19 mouse cellular contexts compared by ENCODE assay signal in genomic region chr6:143535265-143535664, GRCm38 (mm10).
A peak's percentile ranks its signal among the peaks of the same experiment; 100 is the strongest.
DNase-seq lines count a peak whose midpoint lies in the region; ATAC-seq and TF ChIP-seq lines count a peak whose summit lies in the region.
"Had no signal": no experiment of that assay in that cellular context is flagged by ENCODE, and none has a peak within 500 bp of the region (broad histone marks: within the 10 kb centered on the region; RNA-seq: fewer than 3 reads in every experiment).

No protein-coding gene starts in this region.

- ATAC-seq in embryonic facial prominence, embryonic 14.5 days (ENCODE audit: low read depth), result no peak; the same call in 1 of the 2 replicates
- no peak for ATAC-seq in midbrain, embryonic 11.5 days (ENCODE audit: low FRiP score)
- no peak for ATAC-seq in midbrain, embryonic 14.5 days (ENCODE audit: low FRiP score, low TSS enrichment)
- peak; percentile 96 for ATAC-seq in stomach, postnatal 0 days (ENCODE audit: low FRiP score, low TSS enrichment)
- ATAC-seq in heart, embryonic 12.5 days (ENCODE audit: insufficient number of reproducible peaks, low FRiP score), result no peak
- ATAC-seq: activated CD4-positive, CD25-positive, alpha-beta regulatory T cell, adult 4 months had no signal

- H3K9me3 ChIP-seq in embryonic facial prominence, embryonic 14.5 days (ENCODE audit: control insufficient read depth, low read length), result no peaks in the 10 kb centered on the region
- H3K9me3 ChIP-seq in embryonic facial prominence, embryonic 10.5 days, result no peaks in the 10 kb centered on the region
- H3K9me3 ChIP-seq in midbrain, embryonic 11.5 days (ENCODE audit: control insufficient read depth, low read length), result no peaks in the 10 kb centered on the region
- no peaks in the 10 kb centered on the region for H3K9me3 ChIP-seq in midbrain, embryonic 14.5 days (ENCODE audit: control insufficient read depth, low read length)
- no peaks in the 10 kb centered on the region for H3K9me3 ChIP-seq in stomach, postnatal 0 days (ENCODE audit: control insufficient read depth, low read length)
- H3K9me3 ChIP-seq in heart, embryonic 12.5 days (replicated peaks), result no peaks in the 10 kb centered on the region
- H3K9me3 ChIP-seq: heart, embryonic 15.5 days; limb, embryonic 12.5 days; lung, embryonic 15.5 days; midbrain, embryonic 10.5 days; neural tube, embryonic 12.5 days had no signal

- DNase-seq in embryonic facial prominence, embryonic 14.5 days (ENCODE audit: low spot score), result peak; percentile 7
- DNase-seq in embryonic facial prominence, embryonic 10.5 days (ENCODE audit: low spot score), result no peak
- peak; percentile 12 for DNase-seq in midbrain, embryonic 11.5 days (ENCODE audit: low spot score, missing footprints)
- no peak for DNase-seq in midbrain, embryonic 14.5 days
- peak; percentile 12 to 15 for DNase-seq in left cerebral cortex, postnatal 14 days (ENCODE audit: low spot score in 2 of 2)
- DNase-seq in stomach, postnatal 0 days (ENCODE audit: low spot score), result peak; percentile 60
- no peak for DNase-seq in gastrocnemius, adult 8-10 months (ENCODE audit: low spot score in 2 of 2)
- DNase-seq: cerebellum, adult 9-10 months; gastrocnemius, postnatal 10 days; kidney, adult 8-10 months; retina, postnatal 1 day had no signal

- no peak overlapping the region for H3K27ac ChIP-seq in embryonic facial prominence, embryonic 14.5 days (replicated peaks; ENCODE audit: low read depth, low read length)
- no peak overlapping the region for H3K27ac ChIP-seq in embryonic facial prominence, embryonic 10.5 days (replicated peaks)
- no peak overlapping the region for H3K27ac ChIP-seq in midbrain, embryonic 11.5 days (ENCODE audit: low read depth, low read length)
- H3K27ac ChIP-seq in midbrain, embryonic 14.5 days (replicated peaks; ENCODE audit: low read depth, low read length), result no peak overlapping the region
- no peak overlapping the region for H3K27ac ChIP-seq in stomach, postnatal 0 days (replicated peaks)
- no peak overlapping the region for H3K27ac ChIP-seq in heart, embryonic 12.5 days (ENCODE audit: poor library complexity, severe bottlenecking)
- H3K27ac ChIP-seq: heart, embryonic 15.5 days; hindbrain, embryonic 14.5 days; limb, embryonic 12.5 days; midbrain, embryonic 10.5 days; neural tube, embryonic 12.5 days had no signal

- no peak for TF ChIP-seq CTCF in stomach, postnatal 0 days (IDR thresholded peaks at IDR 0.05; ENCODE audit: low read depth)

- H3K4me2 ChIP-seq in embryonic facial prominence, embryonic 14.5 days (ENCODE audit: low read depth, low read length), result no peak overlapping the region
- no peak overlapping the region for H3K4me2 ChIP-seq in midbrain, embryonic 11.5 days
- H3K4me2 ChIP-seq in midbrain, embryonic 14.5 days (ENCODE audit: low read length), result no peak overlapping the region
- no peak overlapping the region for H3K4me2 ChIP-seq in stomach, postnatal 0 days (replicated peaks; ENCODE audit: low read depth)
- H3K4me2 ChIP-seq in heart, embryonic 12.5 days, result no peak overlapping the region
- H3K4me2 ChIP-seq: heart, embryonic 15.5 days; hindbrain, embryonic 14.5 days; limb, embryonic 12.5 days; neural tube, embryonic 12.5 days had no signal

- H3K4me1 ChIP-seq in embryonic facial prominence, embryonic 14.5 days (ENCODE audit: control insufficient read depth, insufficient read depth, low read length), result peaks cover 16% of the 10 kb centered on the region
- H3K4me1 ChIP-seq in embryonic facial prominence, embryonic 10.5 days, result peaks cover 30% of the 10 kb centered on the region
- no peaks in the 10 kb centered on the region for H3K4me1 ChIP-seq in midbrain, embryonic 11.5 days (ENCODE audit: control insufficient read depth, insufficient read depth, low read length)
- H3K4me1 ChIP-seq in midbrain, embryonic 14.5 days (ENCODE audit: control insufficient read depth, insufficient read depth, low read length), result no peaks in the 10 kb centered on the region
- H3K4me1 ChIP-seq in stomach, postnatal 0 days (replicated peaks; ENCODE audit: control insufficient read depth, insufficient read depth), result no peaks in the 10 kb centered on the region
- H3K4me1 ChIP-seq in heart, embryonic 12.5 days (replicated peaks), result peaks cover 3% of the 10 kb centered on the region; the same call in 1 of the 2 replicates

- no peaks in the 10 kb centered on the region for H3K27me3 ChIP-seq in embryonic facial prominence, embryonic 14.5 days (replicated peaks; ENCODE audit: control insufficient read depth, insufficient read depth, low read length)
- 0 out of 2 replicates have a peak, but pooled peaks cover 5% of the 10 kb centered on the region for H3K27me3 ChIP-seq in embryonic facial prominence, embryonic 10.5 days (replicated peaks; ENCODE audit: low read depth, poor library complexity, severe bottlenecking)
- H3K27me3 ChIP-seq in midbrain, embryonic 11.5 days (ENCODE audit: control insufficient read depth, insufficient read depth, low read length), result no peaks in the 10 kb centered on the region
- no peaks in the 10 kb centered on the region for H3K27me3 ChIP-seq in midbrain, embryonic 14.5 days (ENCODE audit: control insufficient read depth, insufficient read depth, low read length)
- H3K27me3 ChIP-seq in stomach, postnatal 0 days (ENCODE audit: control insufficient read depth, insufficient read depth, low read length), result no peaks in the 10 kb centered on the region
- H3K27me3 ChIP-seq in heart, embryonic 12.5 days (replicated peaks), result no peaks in the 10 kb centered on the region
- H3K27me3 ChIP-seq: heart, embryonic 15.5 days; limb, embryonic 12.5 days; neural tube, embryonic 12.5 days had no signal

- H3K9ac ChIP-seq in embryonic facial prominence, embryonic 14.5 days (ENCODE audit: low read depth, low read length), result no peak overlapping the region
- no peak overlapping the region for H3K9ac ChIP-seq in midbrain, embryonic 11.5 days (ENCODE audit: low read length)
- no peak overlapping the region for H3K9ac ChIP-seq in midbrain, embryonic 14.5 days (replicated peaks; ENCODE audit: low read length)
- H3K9ac ChIP-seq in stomach, postnatal 0 days (ENCODE audit: low read length), result no peak overlapping the region
- no peak overlapping the region for H3K9ac ChIP-seq in heart, embryonic 12.5 days
- H3K9ac ChIP-seq: heart, embryonic 15.5 days; hindbrain, embryonic 14.5 days; limb, embryonic 12.5 days; lung, embryonic 15.5 days; neural tube, embryonic 12.5 days had no signal

- WGBS in embryonic facial prominence, embryonic 14.5 days, result 71% methylated on average over 12 of the region's 12 CpGs
- 89% methylated on average over 12 of the region's 12 CpGs for WGBS in embryonic facial prominence, embryonic 10.5 days
- 91% methylated on average over 12 of the region's 12 CpGs for WGBS in midbrain, embryonic 11.5 days
- 91% methylated on average over 12 of the region's 12 CpGs for WGBS in midbrain, embryonic 14.5 days
- WGBS in stomach, postnatal 0 days, result 39% methylated on average over 12 of the region's 12 CpGs
- WGBS in heart, embryonic 12.5 days, result 74% methylated on average over 12 of the region's 12 CpGs

- no peak overlapping the region for H3K4me3 ChIP-seq in embryonic facial prominence, embryonic 14.5 days (ENCODE audit: low read depth, low read length)
- no peak overlapping the region for H3K4me3 ChIP-seq in embryonic facial prominence, embryonic 10.5 days
- H3K4me3 ChIP-seq in midbrain, embryonic 11.5 days (ENCODE audit: low read depth, low read length), result no peak overlapping the region
- no peak overlapping the region for H3K4me3 ChIP-seq in midbrain, embryonic 14.5 days (replicated peaks; ENCODE audit: low read depth, low read length)
- H3K4me3 ChIP-seq in stomach, postnatal 0 days (ENCODE audit: low read depth, low read length), result no peak overlapping the region
- H3K4me3 ChIP-seq in heart, embryonic 12.5 days, result no peak overlapping the region
- H3K4me3 ChIP-seq: heart, embryonic 15.5 days; limb, embryonic 12.5 days; lung, embryonic 15.5 days; midbrain, embryonic 10.5 days; neural tube, embryonic 12.5 days had no signal

- intact Hi-C loops in left cerebral cortex, postnatal 14 days (cut with DNase I), result no loop called here

- TF ChIP-seq EP300 in stomach, postnatal 0 days (optimal IDR thresholded peaks at IDR 0.05), result no peak

- no peaks in the 10 kb centered on the region for H3K36me3 ChIP-seq in embryonic facial prominence, embryonic 14.5 days (ENCODE audit: control insufficient read depth, insufficient read depth, low read length)
- no peaks in the 10 kb centered on the region for H3K36me3 ChIP-seq in embryonic facial prominence, embryonic 10.5 days (replicated peaks)
- H3K36me3 ChIP-seq in midbrain, embryonic 11.5 days (ENCODE audit: control insufficient read depth, insufficient read depth, low read length), result no peaks in the 10 kb centered on the region
- no peaks in the 10 kb centered on the region for H3K36me3 ChIP-seq in midbrain, embryonic 14.5 days (ENCODE audit: control insufficient read depth, insufficient read depth, low read length)
- H3K36me3 ChIP-seq in stomach, postnatal 0 days (ENCODE audit: control insufficient read depth, insufficient read depth, low read length), result no peaks in the 10 kb centered on the region
- no peaks in the 10 kb centered on the region for H3K36me3 ChIP-seq in heart, embryonic 12.5 days
- H3K36me3 ChIP-seq: heart, embryonic 15.5 days; limb, embryonic 12.5 days; lung, embryonic 15.5 days; midbrain, embryonic 10.5 days; neural tube, embryonic 12.5 days had no signal

Comparison
In these comparisons a context has a peak if more than half of its experiments do, and no peak if none do; other contexts are left out.
1. DNase-seq: peak in embryonic facial prominence, embryonic 14.5 days (single experiment), midbrain, embryonic 11.5 days (single experiment), left cerebral cortex, postnatal 14 days (2 of 2) and stomach, postnatal 0 days (single experiment); none in embryonic facial prominence, embryonic 10.5 days (single experiment), midbrain, embryonic 14.5 days (single experiment) and gastrocnemius, adult 8-10 months (0 of 2).